Mouse (Mus musculus) heart, adult 2 months (tissue): Measurements from ENCODE around the gene Hpcal1.

Source experiments
- CTCF ChIP-seq: fragments of 200-600 bp; IDR thresholded peaks from 2 replicates; pipeline ENCODE4 v1.8.1; 2022; ENCODE audit warnings: antibody characterized with exemption, mild to moderate bottlenecking, moderate library complexity
- EP300 ChIP-seq: fragments of 200-500 bp; IDR thresholded peaks from 2 replicates; pipeline ENCODE4 v1.6.1; 2011; ENCODE audit warnings: low read depth, low read length, control low read depth; ENCODE audit not compliant: insufficient read depth
- POLR2A ChIP-seq: fragments of 200-500 bp; IDR thresholded peaks from 2 replicates; pipeline ENCODE4 v1.6.1; 2011; ENCODE audit warnings: mild to moderate bottlenecking, low read depth, low read length, control low read depth; ENCODE audit not compliant: insufficient read depth

DNA sequence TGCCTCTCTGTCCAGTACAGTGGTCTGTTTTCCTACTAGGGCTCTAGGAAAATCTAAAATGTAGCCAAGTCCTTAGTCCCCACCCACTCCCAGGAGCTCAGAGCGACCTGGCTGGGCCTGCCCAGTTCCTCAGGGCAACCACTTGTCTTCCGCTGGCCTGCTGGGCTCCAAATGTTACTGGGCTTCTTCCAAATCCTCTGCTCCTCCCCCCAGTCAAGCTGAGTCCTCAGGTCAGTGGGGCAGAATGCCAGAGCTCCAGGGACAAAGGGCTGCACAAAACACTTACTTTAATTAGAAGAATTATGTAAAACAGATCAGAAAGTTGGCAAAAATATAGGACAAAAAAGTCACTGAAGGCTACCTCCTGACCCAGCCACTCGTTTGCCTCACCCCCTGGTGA lies 56.1 kb downstream of the Hpcal1 start:
- TF ChIP-seq CTCF: no peak
- peak; percentile 87 for TF ChIP-seq EP300
- TF ChIP-seq POLR2A: no peak
